Mouse (Mus musculus): ENCODE data around the gene Apbb1. TPM values are rescaled to one million over a fixed set of nuclear protein-coding genes. Genes with fewer than 3 reads are reported as not detected.

The Apbb1 gene
- polyA plus RNA-seq, 1 experiment from 2014 or later: 45.6 TPM

GRCm38 (mm10) chr7:105568583-105568982 lies 12.9 kb downstream of the Apbb1 start:
- ATAC-seq (ENCODE audit: low read depth): peak; percentile 67
- H3K27me3 ChIP-seq (replicated peaks; ENCODE audit: control insufficient read depth, insufficient read depth, low read length): no peaks in the 10 kb centered on the region
- 20% methylated on average over 7 of the region's 7 CpGs for WGBS
- DNase-seq (ENCODE audit: low spot score): no peak
- H3K36me3 ChIP-seq (ENCODE audit: control insufficient read depth, insufficient read depth, low read length): peaks cover 52% of the 10 kb centered on the region
- H3K9ac ChIP-seq (ENCODE audit: low read depth, low read length): peak overlapping the region; percentile 25; the same call in 1 of the 2 replicates
- H3K27ac ChIP-seq (replicated peaks; ENCODE audit: low read depth, low read length): no peak overlapping the region
- H3K4me3 ChIP-seq (ENCODE audit: low read depth, low read length): no peak overlapping the region
- H3K9me3 ChIP-seq (ENCODE audit: control insufficient read depth, low read length): no peaks in the 10 kb centered on the region
- peaks cover 12% of the 10 kb centered on the region; the same call in 1 of the 2 replicates for H3K4me1 ChIP-seq (ENCODE audit: control insufficient read depth, insufficient read depth, low read length)
- no peak overlapping the region for H3K4me2 ChIP-seq (ENCODE audit: low read depth, low read length)

GRCm38 (mm10) chr7:105565071-105565836 lies 16.2 kb downstream of the Apbb1 start:
- no peaks in the 10 kb centered on the region for H3K9me3 ChIP-seq (ENCODE audit: control insufficient read depth, low read length)
- no peak for DNase-seq (ENCODE audit: low spot score)
- no peak overlapping the region for H3K27ac ChIP-seq (replicated peaks; ENCODE audit: low read depth, low read length)
- H3K36me3 ChIP-seq (ENCODE audit: control insufficient read depth, insufficient read depth, low read length): peaks cover 52% of the 10 kb centered on the region
- ATAC-seq (ENCODE audit: low read depth): no peak
- peaks cover 12% of the 10 kb centered on the region; the same call in 1 of the 2 replicates for H3K4me1 ChIP-seq (ENCODE audit: control insufficient read depth, insufficient read depth, low read length)
- no peak overlapping the region for H3K9ac ChIP-seq (ENCODE audit: low read depth, low read length)
- H3K4me2 ChIP-seq (ENCODE audit: low read depth, low read length): no peak overlapping the region
- 86% methylated on average over 17 of the region's 17 CpGs for WGBS
- H3K27me3 ChIP-seq (replicated peaks; ENCODE audit: control insufficient read depth, insufficient read depth, low read length): no peaks in the 10 kb centered on the region
- H3K4me3 ChIP-seq (ENCODE audit: low read depth, low read length): no peak overlapping the region

GRCm38 (mm10) chr7:105563367-105563766 lies 18.1 kb downstream of the Apbb1 start:
- H3K36me3 ChIP-seq (ENCODE audit: control insufficient read depth, insufficient read depth, low read length): peaks cover 66% of the 10 kb centered on the region
- no peak overlapping the region for H3K4me3 ChIP-seq (ENCODE audit: low read depth, low read length)
- no peak overlapping the region for H3K9ac ChIP-seq (ENCODE audit: low read depth, low read length)
- no peak for ATAC-seq (ENCODE audit: low read depth)
- H3K4me1 ChIP-seq (ENCODE audit: control insufficient read depth, insufficient read depth, low read length): no peaks in the 10 kb centered on the region
- WGBS: 89% methylated on average over 3 of the region's 3 CpGs
- H3K27ac ChIP-seq (replicated peaks; ENCODE audit: low read depth, low read length): no peak overlapping the region
- no peak overlapping the region for H3K4me2 ChIP-seq (ENCODE audit: low read depth, low read length)
- DNase-seq (ENCODE audit: low spot score): no peak
- H3K27me3 ChIP-seq (replicated peaks; ENCODE audit: control insufficient read depth, insufficient read depth, low read length): no peaks in the 10 kb centered on the region
- H3K9me3 ChIP-seq (ENCODE audit: control insufficient read depth, low read length): no peaks in the 10 kb centered on the region

- ATAC-seq (ENCODE audit: low read depth): no peak
- Histone ChIP-seq H3K27ac (replicated peaks; ENCODE audit: low read depth, low read length) (no peak overlapping the region), H3K4me2 (ENCODE audit: low read depth, low read length) (no peak overlapping the region), H3K9ac (ENCODE audit: low read depth, low read length) (no peak overlapping the region), H3K27me3 (replicated peaks; ENCODE audit: control insufficient read depth, insufficient read depth, low read length) (no peaks in the 10 kb centered on the region), H3K36me3 (ENCODE audit: control insufficient read depth, insufficient read depth, low read length) (peaks cover 69% of the 10 kb centered on the region), H3K9me3 (ENCODE audit: control insufficient read depth, low read length) (no peaks in the 10 kb centered on the region), H3K4me1 (ENCODE audit: control insufficient read depth, insufficient read depth, low read length) (no peaks in the 10 kb centered on the region), H3K4me3 (ENCODE audit: low read depth, low read length) (no peak overlapping the region)
- 92% methylated on average over 3 of the region's 3 CpGs for WGBS
- no peak for DNase-seq (ENCODE audit: low spot score)
These were observed 19.1 kb downstream of the Apbb1 start for GRCm38 (mm10) chr7:105562317-105562716.

GRCm38 (mm10) chr7:105559016-105559415 lies 22.4 kb downstream of the Apbb1 start:
- ATAC-seq (ENCODE audit: low read depth) (no peak), DNase-seq (ENCODE audit: low spot score) (no peak)
- H3K9ac ChIP-seq (ENCODE audit: low read depth, low read length): no peak overlapping the region
- H3K27ac ChIP-seq (replicated peaks; ENCODE audit: low read depth, low read length): no peak overlapping the region
- no peaks in the 10 kb centered on the region for H3K9me3 ChIP-seq (ENCODE audit: control insufficient read depth, low read length)
- H3K27me3 ChIP-seq (replicated peaks; ENCODE audit: control insufficient read depth, insufficient read depth, low read length): no peaks in the 10 kb centered on the region
- peaks cover 8% of the 10 kb centered on the region for H3K4me1 ChIP-seq (ENCODE audit: control insufficient read depth, insufficient read depth, low read length)
- H3K36me3 ChIP-seq (ENCODE audit: control insufficient read depth, insufficient read depth, low read length): peaks cover 37% of the 10 kb centered on the region
- H3K4me3 ChIP-seq (ENCODE audit: low read depth, low read length): no peak overlapping the region
- H3K4me2 ChIP-seq (ENCODE audit: low read depth, low read length): no peak overlapping the region
- WGBS: 84% methylated on average over 9 of the region's 9 CpGs

- ATAC-seq (ENCODE audit: low read depth): no peak
- Histone ChIP-seq H3K9ac (ENCODE audit: low read depth, low read length) (no peak overlapping the region), H3K9me3 (ENCODE audit: control insufficient read depth, low read length) (no peaks in the 10 kb centered on the region), H3K4me2 (ENCODE audit: low read depth, low read length) (no peak overlapping the region), H3K4me3 (ENCODE audit: low read depth, low read length) (no peak overlapping the region), H3K27ac (replicated peaks; ENCODE audit: low read depth, low read length) (no peak overlapping the region), H3K4me1 (ENCODE audit: control insufficient read depth, insufficient read depth, low read length) (peaks cover 8% of the 10 kb centered on the region), H3K27me3 (replicated peaks; ENCODE audit: control insufficient read depth, insufficient read depth, low read length) (no peaks in the 10 kb centered on the region), H3K36me3 (ENCODE audit: control insufficient read depth, insufficient read depth, low read length) (peaks cover 31% of the 10 kb centered on the region)
- 81% methylated on average over 10 of the region's 11 CpGs for WGBS
- DNase-seq (ENCODE audit: low spot score): no peak
These were observed 23.8 kb downstream of the Apbb1 start for GRCm38 (mm10) chr7:105557671-105558070.

GRCm38 (mm10) chr7:105556406-105556805 lies 25.0 kb downstream of the Apbb1 start:
- no peaks in the 10 kb centered on the region for H3K27me3 ChIP-seq (replicated peaks; ENCODE audit: control insufficient read depth, insufficient read depth, low read length)

GRCm38 (mm10) chr7:105555571-105555970 lies 25.9 kb downstream of the Apbb1 start:
- WGBS: 91% methylated on average over 10 of the region's 10 CpGs
- no peak for DNase-seq (ENCODE audit: low spot score)
- ATAC-seq (ENCODE audit: low read depth): no peak
- Histone ChIP-seq H3K4me3 (ENCODE audit: low read depth, low read length) (no peak overlapping the region), H3K36me3 (ENCODE audit: control insufficient read depth, insufficient read depth, low read length) (peaks cover 22% of the 10 kb centered on the region), H3K27ac (replicated peaks; ENCODE audit: low read depth, low read length) (no peak overlapping the region), H3K9me3 (ENCODE audit: control insufficient read depth, low read length) (no peaks in the 10 kb centered on the region), H3K4me1 (ENCODE audit: control insufficient read depth, insufficient read depth, low read length) (peaks cover 8% of the 10 kb centered on the region), H3K4me2 (ENCODE audit: low read depth, low read length) (peak overlapping the region; percentile 82; the same call in 1 of the 2 replicates), H3K9ac (ENCODE audit: low read depth, low read length) (peak overlapping the region; percentile 71; the same call in 1 of the 2 replicates), H3K27me3 (replicated peaks; ENCODE audit: control insufficient read depth, insufficient read depth, low read length) (no peaks in the 10 kb centered on the region)

More at GRCm38 (mm10) chr7:105556406-105556805, 25.0 kb downstream of the Apbb1 start:
- no peak overlapping the region for H3K4me3 ChIP-seq (ENCODE audit: low read depth, low read length)
- no peaks in the 10 kb centered on the region for H3K9me3 ChIP-seq (ENCODE audit: control insufficient read depth, low read length)
- H3K4me1 ChIP-seq (ENCODE audit: control insufficient read depth, insufficient read depth, low read length): peaks cover 8% of the 10 kb centered on the region
- DNase-seq (ENCODE audit: low spot score): no peak
- H3K27ac ChIP-seq (replicated peaks; ENCODE audit: low read depth, low read length): no peak overlapping the region
- H3K4me2 ChIP-seq (ENCODE audit: low read depth, low read length): no peak overlapping the region
- 87% methylated on average over 8 of the region's 8 CpGs for WGBS
- H3K36me3 ChIP-seq (ENCODE audit: control insufficient read depth, insufficient read depth, low read length): peaks cover 22% of the 10 kb centered on the region
- no peak for ATAC-seq (ENCODE audit: low read depth)
- no peak overlapping the region for H3K9ac ChIP-seq (ENCODE audit: low read depth, low read length)
